ENCODE assay signal across 8 mouse cellular contexts in genomic region chr5:125389579-125390441, GRCm38 (mm10). TPM values are rescaled to one million over a fixed set of nuclear protein-coding genes. Genes with fewer than 3 reads are reported as not detected.
DNase-seq lines count a peak whose midpoint lies in the region; ATAC-seq and TF ChIP-seq lines count a peak whose summit lies in the region.

Gene Ubc, minus strand, starts transcription at chr5:125390202.

- H3K4me3 ChIP-seq in bone marrow, adult 2 months (replicated peaks; ENCODE audit: control insufficient read depth, low read depth, low read length): peak within 1 kb of the TSS; percentile 83
- peak within 1 kb of the TSS; percentile 99 for H3K4me3 ChIP-seq in embryonic fibroblast, embryonic 13.5 days (ENCODE audit: insufficient read depth, low read length)
- peak within 1 kb of the TSS; percentile 92 for H3K4me3 ChIP-seq in heart, embryonic 10.5 days
- peak within 1 kb of the TSS; percentile 94 for H3K4me3 ChIP-seq in kidney, embryonic 15.5 days (replicated peaks)

- H3K4me2 ChIP-seq in kidney, embryonic 15.5 days: peak within 1 kb of the TSS; percentile 79

- peak; percentile 98 for DNase-seq in 416B (ENCODE audit: low read depth)
- DNase-seq in heart, embryonic 10.5 days (ENCODE audit: low spot score): peak; percentile 94
- DNase-seq in liver: peak; percentile 92
- DNase-seq in monocyte, adult 2 months (ENCODE audit: low read depth in 1 of 2, low spot score in 2 of 2): peak; percentile 75 to 84
- peak; percentile 75 to 85 for DNase-seq in spleen, postnatal 14 days (ENCODE audit: low spot score in 2 of 2)

- peaks cover 22% of the 10 kb centered on the region for H3K36me3 ChIP-seq in heart, embryonic 10.5 days
- peaks cover 18% of the 10 kb centered on the region for H3K36me3 ChIP-seq in kidney, embryonic 15.5 days

- TF ChIP-seq CTCF in bone marrow, adult 2 months (IDR thresholded peaks at IDR 0.05; ENCODE audit: control insufficient read depth, insufficient read depth, low read length): no peak
- TF ChIP-seq CTCF in embryonic fibroblast, embryonic 13.5 days (IDR thresholded peaks at IDR 0.05; ENCODE audit: borderline replicate concordance, insufficient read depth, low read length): no peak

- H3K4me1 ChIP-seq in bone marrow, adult 2 months (ENCODE audit: control insufficient read depth, insufficient read depth, low read length): peaks cover 1% of the 10 kb centered on the region; the same call in 1 of the 2 replicates
- H3K4me1 ChIP-seq in embryonic fibroblast, embryonic 13.5 days (ENCODE audit: control insufficient read depth, insufficient read depth, low read length): peaks cover 3% of the 10 kb centered on the region; the same call in 1 of the 2 replicates
- H3K4me1 ChIP-seq in heart, embryonic 10.5 days: peaks cover 33% of the 10 kb centered on the region
- peaks cover 48% of the 10 kb centered on the region for H3K4me1 ChIP-seq in kidney, embryonic 15.5 days

- H3K27me3 ChIP-seq in heart, embryonic 10.5 days (ENCODE audit: insufficient read depth, poor library complexity, severe bottlenecking): no peaks in the 10 kb centered on the region
- H3K27me3 ChIP-seq in kidney, embryonic 15.5 days: no peaks in the 10 kb centered on the region

- no peaks in the 10 kb centered on the region for H3K9me3 ChIP-seq in heart, embryonic 10.5 days
- no peaks in the 10 kb centered on the region for H3K9me3 ChIP-seq in kidney, embryonic 15.5 days (replicated peaks)

- under 1% methylated on average over 68 of the region's 69 CpGs for WGBS in bone marrow, adult 2 months
- WGBS in heart, embryonic 10.5 days: 1% methylated on average over 69 of the region's 69 CpGs
- under 1% methylated on average over 68 of the region's 69 CpGs for WGBS in kidney, embryonic 15.5 days

- H3K9ac ChIP-seq in kidney, embryonic 15.5 days: peak within 1 kb of the TSS; percentile 99

- ATAC-seq in kidney, embryonic 15.5 days (replicated peaks; ENCODE audit: low FRiP score): peak; percentile 44

- H3K27ac ChIP-seq in bone marrow, adult 2 months (ENCODE audit: control insufficient read depth, insufficient read depth, low read depth, low read length, poor library complexity): peak within 1 kb of the TSS; percentile 100
- peak within 1 kb of the TSS; percentile 99 for H3K27ac ChIP-seq in embryonic fibroblast, embryonic 13.5 days (ENCODE audit: insufficient read depth, low read length)
- H3K27ac ChIP-seq in heart, embryonic 10.5 days: peak within 1 kb of the TSS; percentile 100
- peak within 1 kb of the TSS; percentile 99 for H3K27ac ChIP-seq in kidney, embryonic 15.5 days

- TF ChIP-seq POLR2A in bone marrow, adult 2 months (IDR thresholded peaks at IDR 0.05; ENCODE audit: borderline replicate concordance, control insufficient read depth, low read depth, low read length): peak; percentile 99
- peak; percentile 99 for TF ChIP-seq POLR2A in embryonic fibroblast, embryonic 13.5 days (IDR thresholded peaks at IDR 0.05; ENCODE audit: low read depth, low read length)

RNA-seq across cellular contexts. Expression of gene Ubc, which starts in this region (rescaled TPM):
- 98.4 and 168 TPM in 2 replicates for polyA plus RNA-seq in bone marrow, adult 2 months (2011; ENCODE audit: insufficient read depth, insufficient read length, low replicate concordance, missing spikeins)
- 543 and 665 TPM in 2 replicates for polyA plus RNA-seq in embryonic fibroblast, embryonic 13.5 days (2011; ENCODE audit: insufficient read length, low read depth, missing spikeins)
- polyA plus RNA-seq in heart, embryonic 10.5 days (2016; fragmentation: Nextera tagmentation; extraction: Ambion mirVana): 921 and 966 TPM in 2 replicates
- polyA plus RNA-seq in kidney, embryonic 15.5 days (2015; fragmentation: Nextera tagmentation; extraction: Ambion mirVana): 1,049 and 1,140 TPM in 2 replicates

Comparison
In these comparisons a context has a peak if more than half of its experiments do, and no peak if none do; other contexts are left out.
1. Peak in every context shown above with its lines: DNase-seq, ATAC-seq, H3K4me3 ChIP-seq and H3K27ac ChIP-seq.